Mouse (Mus musculus): Measurements from ENCODE around the gene Ahnak. TPM values are rescaled to one million over a fixed set of nuclear protein-coding genes. Genes with fewer than 3 reads are reported as not detected.

Gene Ahnak
- polyA plus RNA-seq (2014; fragmentation: Illumina TruSeq; extraction: RNeasy Lipid Tissue Mini Kit (QIAGEN cat#74804); ENCODE audit: low read depth, low replicate concordance): 84.3 TPM

GRCm38 (mm10) chr19:8989066-8989566 is at the start of gene Ahnak:
Ahnak (plus strand) TSS chr19:8989284.

GRCm38 (mm10) chr19:8941515-8942217 is 47.4 kb upstream of the Ahnak start, which contains the start of gene Mta2:
Mta2 (plus strand) TSS chr19:8941875.

GRCm38 (mm10) chr19:8953135-8954039 is 35.7 kb upstream of the Ahnak start, which contains the start of gene Tut1:
Tut1 (plus strand) TSS chr19:8953847.

GRCm38 (mm10) chr19:8966590-8967372 is 22.3 kb upstream of the Ahnak start, which contains the start of gene Eef1g:
Eef1g (plus strand) TSS chr19:8967041.

GRCm38 (mm10) chr19:9087821-9088220 is 98.7 kb downstream of the Ahnak start, which contains the start of gene Scgb1a1:
Scgb1a1 (minus strand) TSS chr19:9087958.

Other genes with a start within 250 kb of the Ahnak start
- not detected for gene 1700092M07Rik, start 248.6 kb upstream of the Ahnak start, polyA plus RNA-seq (2014; fragmentation: Illumina TruSeq; extraction: RNeasy Lipid Tissue Mini Kit (QIAGEN cat#74804); ENCODE audit: low read depth, low replicate concordance)
- gene Stx5a, start 247.9 kb upstream of the Ahnak start, polyA plus RNA-seq (2014; fragmentation: Illumina TruSeq; extraction: RNeasy Lipid Tissue Mini Kit (QIAGEN cat#74804); ENCODE audit: low read depth, low replicate concordance): 51.6 TPM
- 80.9 TPM for gene Nxf1, start 232.2 kb upstream of the Ahnak start, polyA plus RNA-seq (2014; fragmentation: Illumina TruSeq; extraction: RNeasy Lipid Tissue Mini Kit (QIAGEN cat#74804); ENCODE audit: low read depth, low replicate concordance)
- 132 TPM for gene Tmem223, start 218.3 kb upstream of the Ahnak start, polyA plus RNA-seq (2014; fragmentation: Illumina TruSeq; extraction: RNeasy Lipid Tissue Mini Kit (QIAGEN cat#74804); ENCODE audit: low read depth, low replicate concordance)
- 18.0 TPM for gene Tmem179b, start 214.8 kb upstream of the Ahnak start, polyA plus RNA-seq (2014; fragmentation: Illumina TruSeq; extraction: RNeasy Lipid Tissue Mini Kit (QIAGEN cat#74804); ENCODE audit: low read depth, low replicate concordance)
- gene Taf6l, start 202.9 kb upstream of the Ahnak start, polyA plus RNA-seq (2014; fragmentation: Illumina TruSeq; extraction: RNeasy Lipid Tissue Mini Kit (QIAGEN cat#74804); ENCODE audit: low read depth, low replicate concordance): 4.8 TPM
- 84.7 TPM for gene Polr2g, start 190.7 kb upstream of the Ahnak start, polyA plus RNA-seq (2014; fragmentation: Illumina TruSeq; extraction: RNeasy Lipid Tissue Mini Kit (QIAGEN cat#74804); ENCODE audit: low read depth, low replicate concordance)
- 1.9 TPM for gene Zbtb3, start 186.7 kb upstream of the Ahnak start, polyA plus RNA-seq (2014; fragmentation: Illumina TruSeq; extraction: RNeasy Lipid Tissue Mini Kit (QIAGEN cat#74804); ENCODE audit: low read depth, low replicate concordance)
- 19.7 TPM for gene Ttc9c, start 170.0 kb upstream of the Ahnak start, polyA plus RNA-seq (2014; fragmentation: Illumina TruSeq; extraction: RNeasy Lipid Tissue Mini Kit (QIAGEN cat#74804); ENCODE audit: low read depth, low replicate concordance)
- gene Hnrnpul2, start 169.3 kb upstream of the Ahnak start, polyA plus RNA-seq (2014; fragmentation: Illumina TruSeq; extraction: RNeasy Lipid Tissue Mini Kit (QIAGEN cat#74804); ENCODE audit: low read depth, low replicate concordance): 53.1 TPM
- not detected for gene AC129217.1, start 159.5 kb upstream of the Ahnak start, polyA plus RNA-seq (2014; fragmentation: Illumina TruSeq; extraction: RNeasy Lipid Tissue Mini Kit (QIAGEN cat#74804); ENCODE audit: low read depth, low replicate concordance)
- gene Bscl2, start 151.8 kb upstream of the Ahnak start, polyA plus RNA-seq (2014; fragmentation: Illumina TruSeq; extraction: RNeasy Lipid Tissue Mini Kit (QIAGEN cat#74804); ENCODE audit: low read depth, low replicate concordance): 28.4 TPM
- not detected for gene Gng3, start 150.1 kb upstream of the Ahnak start, polyA plus RNA-seq (2014; fragmentation: Illumina TruSeq; extraction: RNeasy Lipid Tissue Mini Kit (QIAGEN cat#74804); ENCODE audit: low read depth, low replicate concordance)
- 3.0 TPM for gene Lrrn4cl, start 138.5 kb upstream of the Ahnak start, polyA plus RNA-seq (2014; fragmentation: Illumina TruSeq; extraction: RNeasy Lipid Tissue Mini Kit (QIAGEN cat#74804); ENCODE audit: low read depth, low replicate concordance)
- 129 TPM for gene Ubxn1, start 117.8 kb upstream of the Ahnak start, polyA plus RNA-seq (2014; fragmentation: Illumina TruSeq; extraction: RNeasy Lipid Tissue Mini Kit (QIAGEN cat#74804); ENCODE audit: low read depth, low replicate concordance)
- 58.9 TPM for gene Uqcc3, start 108.4 kb upstream of the Ahnak start, polyA plus RNA-seq (2014; fragmentation: Illumina TruSeq; extraction: RNeasy Lipid Tissue Mini Kit (QIAGEN cat#74804); ENCODE audit: low read depth, low replicate concordance)
- gene Lbhd1, start 105.6 kb upstream of the Ahnak start, polyA plus RNA-seq (2014; fragmentation: Illumina TruSeq; extraction: RNeasy Lipid Tissue Mini Kit (QIAGEN cat#74804); ENCODE audit: low read depth, low replicate concordance): 0.76 TPM
- gene Gm49403, start 105.4 kb upstream of the Ahnak start, polyA plus RNA-seq (2014; fragmentation: Illumina TruSeq; extraction: RNeasy Lipid Tissue Mini Kit (QIAGEN cat#74804); ENCODE audit: low read depth, low replicate concordance): not detected
- 33.7 TPM for gene 1810009A15Rik, start 100.4 kb upstream of the Ahnak start, polyA plus RNA-seq (2014; fragmentation: Illumina TruSeq; extraction: RNeasy Lipid Tissue Mini Kit (QIAGEN cat#74804); ENCODE audit: low read depth, low replicate concordance)
- gene Gm49416, start 100.4 kb upstream of the Ahnak start, polyA plus RNA-seq (2014; fragmentation: Illumina TruSeq; extraction: RNeasy Lipid Tissue Mini Kit (QIAGEN cat#74804); ENCODE audit: low read depth, low replicate concordance): not detected
- 8.8 TPM for gene Ints5, start 96.3 kb upstream of the Ahnak start, polyA plus RNA-seq (2014; fragmentation: Illumina TruSeq; extraction: RNeasy Lipid Tissue Mini Kit (QIAGEN cat#74804); ENCODE audit: low read depth, low replicate concordance)
- 55.4 TPM for gene Ganab, start 91.2 kb upstream of the Ahnak start, polyA plus RNA-seq (2014; fragmentation: Illumina TruSeq; extraction: RNeasy Lipid Tissue Mini Kit (QIAGEN cat#74804); ENCODE audit: low read depth, low replicate concordance)
- 39.6 TPM for gene B3gat3, start 68.9 kb upstream of the Ahnak start, polyA plus RNA-seq (2014; fragmentation: Illumina TruSeq; extraction: RNeasy Lipid Tissue Mini Kit (QIAGEN cat#74804); ENCODE audit: low read depth, low replicate concordance)
- gene Rom1, start 59.9 kb upstream of the Ahnak start, polyA plus RNA-seq (2014; fragmentation: Illumina TruSeq; extraction: RNeasy Lipid Tissue Mini Kit (QIAGEN cat#74804); ENCODE audit: low read depth, low replicate concordance): 19.5 TPM
- 11.8 TPM for gene Eml3, start 59.7 kb upstream of the Ahnak start, polyA plus RNA-seq (2014; fragmentation: Illumina TruSeq; extraction: RNeasy Lipid Tissue Mini Kit (QIAGEN cat#74804); ENCODE audit: low read depth, low replicate concordance)
- gene Mta2, start 47.4 kb upstream of the Ahnak start, polyA plus RNA-seq (2014; fragmentation: Illumina TruSeq; extraction: RNeasy Lipid Tissue Mini Kit (QIAGEN cat#74804); ENCODE audit: low read depth, low replicate concordance): 34.6 TPM
- gene Tut1, start 35.4 kb upstream of the Ahnak start, polyA plus RNA-seq (2014; fragmentation: Illumina TruSeq; extraction: RNeasy Lipid Tissue Mini Kit (QIAGEN cat#74804); ENCODE audit: low read depth, low replicate concordance): 9.8 TPM
- gene Eef1g, start 22.2 kb upstream of the Ahnak start, polyA plus RNA-seq (2014; fragmentation: Illumina TruSeq; extraction: RNeasy Lipid Tissue Mini Kit (QIAGEN cat#74804); ENCODE audit: low read depth, low replicate concordance): 285 TPM
- not detected for gene Scgb1a1, start 98.7 kb downstream of the Ahnak start, polyA plus RNA-seq (2014; fragmentation: Illumina TruSeq; extraction: RNeasy Lipid Tissue Mini Kit (QIAGEN cat#74804); ENCODE audit: low read depth, low replicate concordance)
- gene Asrgl1, start 146.4 kb downstream of the Ahnak start, polyA plus RNA-seq (2014; fragmentation: Illumina TruSeq; extraction: RNeasy Lipid Tissue Mini Kit (QIAGEN cat#74804); ENCODE audit: low read depth, low replicate concordance): 31.3 TPM

All from heart, adult 10 weeks (tissue).